Comparison of ENCODE assay signal across 9 mouse cellular contexts in the genomic region with DNA sequence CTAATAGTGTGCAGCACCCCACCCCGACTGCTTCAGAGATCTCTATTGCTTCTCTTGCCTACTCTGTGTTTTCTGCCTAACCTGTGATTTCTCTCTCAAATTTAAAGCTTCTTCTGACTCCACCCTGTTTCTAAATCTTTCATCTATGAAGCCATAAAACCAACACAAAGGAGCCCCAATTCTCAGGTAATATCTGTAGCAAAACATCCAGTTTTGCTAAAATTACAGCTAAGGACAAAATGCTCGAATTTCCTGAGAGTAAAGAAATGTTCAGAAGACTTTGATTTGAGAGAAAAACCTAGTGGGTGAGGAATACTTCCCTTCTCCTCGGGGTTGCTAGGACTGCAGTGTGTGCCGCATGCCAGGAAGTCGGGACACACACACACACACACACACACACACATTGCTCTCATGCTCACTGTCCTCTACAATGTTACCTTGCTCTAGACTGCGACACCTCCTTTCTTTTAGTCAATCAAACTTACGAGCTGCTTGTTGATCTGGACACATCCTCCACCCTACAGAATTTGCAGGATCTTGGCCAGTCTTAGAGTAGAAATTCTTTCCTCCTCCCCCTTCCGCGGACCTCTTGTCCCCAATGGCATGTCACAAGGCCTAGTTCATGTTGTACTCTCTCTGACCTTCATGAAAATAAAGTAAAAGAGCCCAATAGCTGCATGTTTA. TPM values are rescaled to one million over a fixed set of nuclear protein-coding genes. Genes with fewer than 3 reads are reported as not detected.
A peak's percentile ranks its signal among the peaks of the same experiment; 100 is the strongest.
DNase-seq lines count a peak whose midpoint lies in the region; ATAC-seq and TF ChIP-seq lines count a peak whose summit lies in the region.
"Had no signal": no experiment of that assay in that cellular context is flagged by ENCODE, and none has a peak within 500 bp of the region (broad histone marks: within the 10 kb centered on the region; RNA-seq: fewer than 3 reads in every experiment).

No protein-coding gene starts in this region.

- no peak overlapping the region for H3K27ac ChIP-seq in kidney, embryonic 16.5 days (ENCODE audit: low read length)
- H3K27ac ChIP-seq in bone marrow macrophage, adult 2 months (ENCODE audit: insufficient read depth, low read depth, low read length) = peak overlapping the region; percentile 80
- H3K27ac ChIP-seq in heart, embryonic 14.5 days (replicated peaks in 1 of 2; ENCODE audit: control insufficient read depth in 1 of 2, insufficient read depth in 1 of 2, low read depth in 2 of 2, low read length in 2 of 2) = peak overlapping the region; percentile 68 to 81
- H3K27ac ChIP-seq in lung, postnatal 0 days (ENCODE audit: low read length) = peak overlapping the region; percentile 59

- no peak for ATAC-seq in kidney, embryonic 16.5 days (ENCODE audit: low FRiP score, low TSS enrichment)
- no peak for ATAC-seq in heart, embryonic 14.5 days (ENCODE audit: insufficient number of reproducible peaks, insufficient read depth, low FRiP score, low read depth)
- ATAC-seq in lung, postnatal 0 days = peak; percentile 35
- ATAC-seq: forebrain, embryonic 16.5 days had no signal

- H3K9me3 ChIP-seq in kidney, embryonic 16.5 days (ENCODE audit: low read length) = no peaks in the 10 kb centered on the region
- H3K9me3 ChIP-seq in heart, embryonic 14.5 days (ENCODE audit: control insufficient read depth, low read length) = no peaks in the 10 kb centered on the region
- no peaks in the 10 kb centered on the region for H3K9me3 ChIP-seq in lung, postnatal 0 days (ENCODE audit: low read length)

- DNase-seq in kidney, adult 18-20 months = peak; percentile 49
- peak; percentile 52 for DNase-seq in lung, postnatal 0 days (ENCODE audit: low spot score)
- no peak for DNase-seq in cerebellum, adult 18-20 months
- DNase-seq in layer of hippocampus, postnatal 10 days (ENCODE audit: low spot score in 2 of 2) = no peak
- DNase-seq: thymus, adult 2 months had no signal

- TF ChIP-seq CTCF in bone marrow macrophage, adult 2 months (IDR thresholded peaks at IDR 0.05; ENCODE audit: low read depth, low read length) = no peak
- TF ChIP-seq CTCF in lung, postnatal 0 days (IDR thresholded peaks at IDR 0.05) = no peak

- 56% methylated on average over 9 of the region's 9 CpGs for WGBS in kidney, embryonic 16.5 days
- WGBS in heart, embryonic 14.5 days = 38% methylated on average over 9 of the region's 9 CpGs
- 57% methylated on average over 9 of the region's 9 CpGs for WGBS in lung, postnatal 0 days

- H3K4me3 ChIP-seq in kidney, embryonic 16.5 days (ENCODE audit: low read length) = no peak overlapping the region
- no peak overlapping the region for H3K4me3 ChIP-seq in bone marrow macrophage, adult 2 months (ENCODE audit: insufficient read depth, low read length)
- H3K4me3 ChIP-seq in heart, embryonic 14.5 days (ENCODE audit: control insufficient read depth in 1 of 2, insufficient read depth in 1 of 2, low read depth in 1 of 2, low read length in 2 of 2) = no peak overlapping the region
- H3K4me3 ChIP-seq in lung, postnatal 0 days (ENCODE audit: low read depth, low read length) = no peak overlapping the region

- TF ChIP-seq POLR2A in bone marrow macrophage, adult 2 months (IDR thresholded peaks at IDR 0.05; ENCODE audit: borderline replicate concordance, low read depth, low read length) = no peak

- no peak overlapping the region for H3K9ac ChIP-seq in kidney, embryonic 16.5 days (replicated peaks; ENCODE audit: low read length)
- peak overlapping the region; percentile 49 for H3K9ac ChIP-seq in heart, embryonic 14.5 days (ENCODE audit: low read length)
- no peak overlapping the region for H3K9ac ChIP-seq in lung, postnatal 0 days (replicated peaks; ENCODE audit: low read depth)

- H3K4me2 ChIP-seq in kidney, embryonic 16.5 days (replicated peaks; ENCODE audit: low read depth, low read length) = no peak overlapping the region
- peak overlapping the region; percentile 35 for H3K4me2 ChIP-seq in heart, embryonic 14.5 days (ENCODE audit: low read length)
- H3K4me2 ChIP-seq in lung, postnatal 0 days (replicated peaks; ENCODE audit: low read depth, low read length) = no peak overlapping the region; the same call in 1 of the 2 replicates

- no peaks in the 10 kb centered on the region for H3K27me3 ChIP-seq in kidney, embryonic 16.5 days (ENCODE audit: insufficient read depth, low read length)
- H3K27me3 ChIP-seq in heart, embryonic 14.5 days (ENCODE audit: control insufficient read depth, insufficient read depth, low read length) = no peaks in the 10 kb centered on the region
- no peaks in the 10 kb centered on the region for H3K27me3 ChIP-seq in lung, postnatal 0 days (replicated peaks; ENCODE audit: insufficient read depth, low read length)

- H3K36me3 ChIP-seq in kidney, embryonic 16.5 days (ENCODE audit: insufficient read depth, low read length) = no peaks in the 10 kb centered on the region; the same call in 1 of the 2 replicates
- H3K36me3 ChIP-seq in heart, embryonic 14.5 days (ENCODE audit: control insufficient read depth, insufficient read depth, low read length) = peaks cover 22% of the 10 kb centered on the region
- H3K36me3 ChIP-seq in lung, postnatal 0 days (ENCODE audit: insufficient read depth, low read length) = no peaks in the 10 kb centered on the region

- TF ChIP-seq EP300 in lung, postnatal 0 days (IDR thresholded peaks at IDR 0.05) = no peak

- H3K4me1 ChIP-seq in kidney, embryonic 16.5 days (ENCODE audit: insufficient read depth, low read length) = peaks cover 10% of the 10 kb centered on the region
- peaks cover 54% of the 10 kb centered on the region for H3K4me1 ChIP-seq in bone marrow macrophage, adult 2 months (ENCODE audit: control insufficient read depth, insufficient read depth, low read length)
- H3K4me1 ChIP-seq in heart, embryonic 14.5 days (ENCODE audit: control insufficient read depth in 2 of 2, insufficient read depth in 2 of 2, low read length in 2 of 2) = peaks cover 6 to 40% of the 10 kb centered on the region in 2 experiments
- peaks cover 20% of the 10 kb centered on the region for H3K4me1 ChIP-seq in lung, postnatal 0 days (ENCODE audit: insufficient read depth, low read depth, low read length)

RNA-seq across cellular contexts. Expression of a gene that starts 8.9 kb away (rescaled TPM):
- polyA plus RNA-seq in kidney, embryonic 16.5 days (2015; fragmentation: Nextera tagmentation; extraction: Ambion mirVana) = 72.8 and 74.8 TPM in 2 replicates
- polyA plus RNA-seq in bone marrow macrophage, adult 2 months (2012; ENCODE audit: insufficient read depth, insufficient read length, missing spikeins) = 46.6 and 52.5 TPM in 2 replicates
- polyA plus RNA-seq in heart, embryonic 14.5 days (2014; fragmentation: Nextera tagmentation; extraction: Ambion mirVana) = 76.6 and 81.1 TPM in 2 replicates
- 58.6 and 59.9 TPM in 2 replicates for polyA plus RNA-seq in lung, postnatal 0 days (2015; fragmentation: Nextera tagmentation; extraction: Ambion mirVana)
- total RNA-seq in layer of hippocampus, postnatal 10 days (2021) = 10 to 100 TPM; 25.6 to 27.9 TPM

RNA-seq across cellular contexts. Expression of a gene that starts 9.8 kb away (rescaled TPM):
- 235 and 267 TPM in 2 replicates for polyA plus RNA-seq in kidney, embryonic 16.5 days (2015; fragmentation: Nextera tagmentation; extraction: Ambion mirVana)
- 324 and 349 TPM in 2 replicates for polyA plus RNA-seq in bone marrow macrophage, adult 2 months (2012; ENCODE audit: insufficient read depth, insufficient read length, missing spikeins)
- 66.4 and 69.6 TPM in 2 replicates for polyA plus RNA-seq in heart, embryonic 14.5 days (2014; fragmentation: Nextera tagmentation; extraction: Ambion mirVana)
- polyA plus RNA-seq in lung, postnatal 0 days (2015; fragmentation: Nextera tagmentation; extraction: Ambion mirVana) = 99.1 and 113 TPM in 2 replicates
- total RNA-seq in layer of hippocampus, postnatal 10 days (2021) = 100 to 1,000 TPM; 250 to 255 TPM

RNA-seq across cellular contexts. Expression of a gene that starts 35.4 kb away (rescaled TPM):
- polyA plus RNA-seq in kidney, embryonic 16.5 days (2015; fragmentation: Nextera tagmentation; extraction: Ambion mirVana) = 30.1 and 33.6 TPM in 2 replicates
- polyA plus RNA-seq in bone marrow macrophage, adult 2 months (2012; ENCODE audit: insufficient read depth, insufficient read length, missing spikeins) = 40.3 and 41.2 TPM in 2 replicates
- 19.2 and 20.8 TPM in 2 replicates for polyA plus RNA-seq in heart, embryonic 14.5 days (2014; fragmentation: Nextera tagmentation; extraction: Ambion mirVana)
- polyA plus RNA-seq in lung, postnatal 0 days (2015; fragmentation: Nextera tagmentation; extraction: Ambion mirVana) = 31.4 and 33.8 TPM in 2 replicates
- 10 to 100 TPM; 88.0 to 92.7 TPM for total RNA-seq in layer of hippocampus, postnatal 10 days (2021)

Comparison
In these comparisons a context has a peak if more than half of its experiments do, and no peak if none do; other contexts are left out.
1. DNase-seq: peak in kidney, adult 18-20 months (single experiment) and lung, postnatal 0 days (single experiment); none in cerebellum, adult 18-20 months (0 of 2) and layer of hippocampus, postnatal 10 days (0 of 2).